Mouse (Mus musculus): ENCODE data around the gene Dclk2.

Dclk2 gene

GRCm38 (mm10) chr3:86920343-86921083, at the start of gene Dclk2:
Dclk2 (minus strand) TSS chr3:86920852.
- peak; percentile 45 for DNase-seq (ENCODE audit: low read depth, low spot score)

GRCm38 (mm10) chr3:86962665-86963435, 42.2 kb upstream of the Dclk2 start:
- DNase-seq (ENCODE audit: low read depth, low spot score) = no peak

- no peak for DNase-seq (ENCODE audit: low read depth, low spot score)
Measured at GRCm38 (mm10) chr3:86961395-86961669, 40.7 kb upstream of the Dclk2 start.

GRCm38 (mm10) chr3:86960656-86961394, 40.2 kb upstream of the Dclk2 start:
- DNase-seq (ENCODE audit: low read depth, low spot score) = no peak

- DNase-seq (ENCODE audit: low read depth, low spot score) = no peak
Measured at GRCm38 (mm10) chr3:86959088-86959487, 38.4 kb upstream of the Dclk2 start.

GRCm38 (mm10) chr3:86955376-86955775, 34.7 kb upstream of the Dclk2 start:
- DNase-seq (ENCODE audit: low read depth, low spot score) = no peak

GRCm38 (mm10) chr3:86954521-86954920, 33.9 kb upstream of the Dclk2 start:
- DNase-seq (ENCODE audit: low read depth, low spot score) = no peak

GRCm38 (mm10) chr3:86953819-86954218, 33.2 kb upstream of the Dclk2 start:
- DNase-seq (ENCODE audit: low read depth, low spot score) = no peak

- DNase-seq (ENCODE audit: low read depth, low spot score) = peak; percentile 22
Measured at GRCm38 (mm10) chr3:86950652-86951051, 30.0 kb upstream of the Dclk2 start.

- DNase-seq (ENCODE audit: low read depth, low spot score) = no peak
Measured at GRCm38 (mm10) chr3:86936254-86936836, 15.7 kb upstream of the Dclk2 start.

GRCm38 (mm10) chr3:86933446-86933845, 12.8 kb upstream of the Dclk2 start:
- DNase-seq (ENCODE audit: low read depth, low spot score) = no peak

GRCm38 (mm10) chr3:86923686-86924085, 3.0 kb upstream of the Dclk2 start:
- DNase-seq (ENCODE audit: low read depth, low spot score) = no peak

GRCm38 (mm10) chr3:86921181-86921975, 726 bp upstream of the Dclk2 start:
- no peak for DNase-seq (ENCODE audit: low read depth, low spot score)

- no peak for DNase-seq (ENCODE audit: low read depth, low spot score)
Measured at GRCm38 (mm10) chr3:86919641-86920342, 860 bp downstream of the Dclk2 start.

- DNase-seq (ENCODE audit: low read depth, low spot score) = no peak
Measured at GRCm38 (mm10) chr3:86917048-86917447, 3.6 kb downstream of the Dclk2 start.

GRCm38 (mm10) chr3:86916626-86917025, 4.0 kb downstream of the Dclk2 start:
- no peak for DNase-seq (ENCODE audit: low read depth, low spot score)

GRCm38 (mm10) chr3:86915291-86915690, 5.4 kb downstream of the Dclk2 start:
- DNase-seq (ENCODE audit: low read depth, low spot score) = no peak

GRCm38 (mm10) chr3:86914316-86914715, 6.3 kb downstream of the Dclk2 start:
- DNase-seq (ENCODE audit: low read depth, low spot score) = no peak

- no peak for DNase-seq (ENCODE audit: low read depth, low spot score)
Measured at GRCm38 (mm10) chr3:86898366-86898765, 22.3 kb downstream of the Dclk2 start.

- DNase-seq (ENCODE audit: low read depth, low spot score) = no peak
Measured at GRCm38 (mm10) chr3:86897551-86897950, 23.1 kb downstream of the Dclk2 start.

- DNase-seq (ENCODE audit: low read depth, low spot score) = no peak
Measured at GRCm38 (mm10) chr3:86897066-86897465, 23.6 kb downstream of the Dclk2 start.

Data from WW6 (cell line).